ENCODE assay signal across 8 mouse cellular contexts in the genomic region with DNA sequence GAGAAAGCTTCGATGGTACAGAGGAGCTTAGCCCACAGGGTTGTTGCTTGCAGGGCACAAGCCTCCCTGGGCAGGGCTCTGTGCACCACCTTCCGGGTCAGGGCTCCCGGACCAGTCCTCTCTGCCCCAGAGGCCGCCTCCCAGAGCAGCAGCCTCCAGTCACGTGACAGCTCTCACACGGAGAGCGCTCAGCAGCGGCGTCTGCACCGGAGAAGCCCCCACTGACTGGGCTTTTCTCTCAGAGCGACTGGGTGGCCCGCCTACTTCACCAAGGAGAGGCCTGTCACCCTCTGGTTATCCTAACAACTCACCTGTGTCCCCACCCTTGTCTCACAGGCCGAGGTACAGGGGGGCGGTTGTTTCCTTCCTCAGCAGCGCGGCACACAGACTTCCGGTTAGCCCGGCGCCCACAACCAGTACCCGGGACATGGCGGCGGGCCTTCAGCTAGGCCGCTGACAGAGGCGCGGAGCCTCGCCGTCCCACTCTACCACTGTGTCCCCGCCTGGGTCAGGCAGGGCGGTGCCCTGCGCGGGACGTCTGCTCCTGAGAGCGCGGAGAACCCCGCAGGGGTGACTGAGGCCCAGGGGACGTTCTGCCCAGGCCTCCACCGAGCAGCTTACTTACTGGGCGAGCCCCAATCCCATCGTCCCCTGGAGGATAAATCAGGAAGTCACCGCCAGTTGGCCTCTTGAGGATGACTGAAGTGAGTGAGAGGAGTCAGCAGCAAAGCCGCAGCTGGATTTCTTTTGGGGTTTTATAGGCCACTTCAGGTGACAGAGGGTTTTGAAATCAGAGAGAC. TPM values are rescaled to one million over a fixed set of nuclear protein-coding genes. Genes with fewer than 3 reads are reported as not detected.
A peak's percentile ranks its signal among the peaks of the same experiment; 100 is the strongest.
DNase-seq lines count a peak whose midpoint lies in the region; ATAC-seq lines count a peak whose summit lies in the region.

Lipo3 (minus strand) TSS at position 665 of the 800 bp plus-strand sequence.

- ATAC-seq in inflammation-experienced regulatory T-cells, adult 6 months: peak; percentile 71

- peak; percentile 15 to 33 for DNase-seq in adrenal gland, adult (ENCODE audit: inconsistent age in 2 of 2, low spot score in 1 of 2)
- DNase-seq in embryo, embryonic 11 days: peak; percentile 20
- peak; percentile 14 to 27 for DNase-seq in gastrocnemius, postnatal 4 days (ENCODE audit: low spot score in 2 of 2)
- DNase-seq in left cerebral cortex, adult 18-20 months (ENCODE audit: low spot score in 2 of 2): peak; percentile 3 to 7
- peak; percentile 29 for DNase-seq in lung, postnatal 25 days (ENCODE audit: low spot score)
- DNase-seq in retina, embryonic 14.5 days (ENCODE audit: low spot score): peak; percentile 83
- DNase-seq in urinary bladder, adult 18-20 months (ENCODE audit: low spot score in 2 of 2): peak; percentile 1

RNA-seq across cellular contexts. Expression of gene Lipo3, which starts in this region (rescaled TPM):
- total RNA-seq in gastrocnemius, postnatal 4 days (2021): 1 to 10 TPM; 5.3 to 5.6 TPM
- 10 to 100 TPM in 1 of 3 experiments, 1 to 10 TPM in 2; 6.8 to 11.2 (median 7.5) TPM for polyA plus RNA-seq in inflammation-experienced regulatory T-cells, adult 6 months (2017; shearing (Covaris generic))
- total RNA-seq in left cerebral cortex, adult 18-20 months (2021): 1 to 10 TPM; 5.0 to 5.6 TPM

Comparison
In these comparisons a context has a peak if more than half of its experiments do, and no peak if none do; other contexts are left out.
1. Peak in every context shown above with its lines: DNase-seq and ATAC-seq.
2. DNase-seq: peak in every context shown above with its lines; median percentile 83 in retina, embryonic 14.5 days; 29 in lung, postnatal 25 days; 24 in adrenal gland, adult; 20 in gastrocnemius, postnatal 4 days; 20 in embryo, embryonic 11 days; 5 in left cerebral cortex, adult 18-20 months; 1 in urinary bladder, adult 18-20 months.